Mouse (Mus musculus): ENCODE results near the gene Mlxipl. TPM values are rescaled to one million over a fixed set of nuclear protein-coding genes. Genes with fewer than 3 reads are reported as not detected.
A peak's percentile ranks its signal among the peaks of the same experiment; 100 is the strongest.

The Mlxipl gene
- polyA plus RNA-seq, 1 experiment, result 6.0 TPM

- DNase-seq (ENCODE audit: extremely low spot score in 1 of 2, low spot score in 1 of 2), result peak in 1 of 2 experiments; percentile 35
Measured at GRCm38 (mm10) chr5:135134534-135134933, 44.8 kb downstream of the Mlxipl start.

GRCm38 (mm10) chr5:135139881-135140280 is 50.2 kb downstream of the Mlxipl start:
- no peak for DNase-seq (ENCODE audit: extremely low spot score in 1 of 2, low spot score in 1 of 2)

- DNase-seq (ENCODE audit: extremely low spot score in 1 of 2, low spot score in 1 of 2), result no peak
Measured at GRCm38 (mm10) chr5:135144469-135144868, 54.8 kb downstream of the Mlxipl start.

- DNase-seq (ENCODE audit: extremely low spot score in 1 of 2, low spot score in 1 of 2), result no peak
Measured at GRCm38 (mm10) chr5:135145532-135145931, 55.8 kb downstream of the Mlxipl start.

GRCm38 (mm10) chr5:135145955-135146354 is 56.3 kb downstream of the Mlxipl start:
- DNase-seq (ENCODE audit: extremely low spot score in 1 of 2, low spot score in 1 of 2), result no peak

GRCm38 (mm10) chr5:135148715-135149052 is 59.0 kb downstream of the Mlxipl start:
- DNase-seq (ENCODE audit: extremely low spot score in 1 of 2, low spot score in 1 of 2), result no peak

- peak; percentile 96 to 97 for DNase-seq (ENCODE audit: extremely low spot score in 1 of 2, low spot score in 1 of 2)
Measured at GRCm38 (mm10) chr5:135149053-135149819, 59.5 kb downstream of the Mlxipl start, which contains the start of gene Tbl2. Gene Tbl2, plus strand, starts transcription at chr5:135149657.

GRCm38 (mm10) chr5:135149820-135150178 is 60.1 kb downstream of the Mlxipl start:
- DNase-seq (ENCODE audit: extremely low spot score in 1 of 2, low spot score in 1 of 2), result no peak

- no peak for DNase-seq (ENCODE audit: extremely low spot score in 1 of 2, low spot score in 1 of 2)
Measured at GRCm38 (mm10) chr5:135156496-135156895, 66.8 kb downstream of the Mlxipl start.

- DNase-seq (ENCODE audit: extremely low spot score in 1 of 2, low spot score in 1 of 2), result peak in 1 of 2 experiments; percentile 62
Measured at GRCm38 (mm10) chr5:135161221-135161620, 71.5 kb downstream of the Mlxipl start.

- DNase-seq (ENCODE audit: extremely low spot score in 1 of 2, low spot score in 1 of 2), result no peak
Measured at GRCm38 (mm10) chr5:135161650-135162049, 72.0 kb downstream of the Mlxipl start.

GRCm38 (mm10) chr5:135162361-135162760 is 72.7 kb downstream of the Mlxipl start:
- no peak for DNase-seq (ENCODE audit: extremely low spot score in 1 of 2, low spot score in 1 of 2)

GRCm38 (mm10) chr5:135162821-135163220 is 73.1 kb downstream of the Mlxipl start:
- no peak for DNase-seq (ENCODE audit: extremely low spot score in 1 of 2, low spot score in 1 of 2)

- DNase-seq (ENCODE audit: extremely low spot score in 1 of 2, low spot score in 1 of 2), result no peak
Measured at GRCm38 (mm10) chr5:135166909-135167308, 77.2 kb downstream of the Mlxipl start.

- no peak for DNase-seq (ENCODE audit: extremely low spot score in 1 of 2, low spot score in 1 of 2)
Measured at GRCm38 (mm10) chr5:135167469-135167868, 77.8 kb downstream of the Mlxipl start.

- peak; percentile 97 to 98 for DNase-seq (ENCODE audit: extremely low spot score in 1 of 2, low spot score in 1 of 2)
Measured at GRCm38 (mm10) chr5:135168063-135169062, 78.7 kb downstream of the Mlxipl start, which contains the start of gene Bcl7b. Gene Bcl7b, plus strand, starts transcription at chr5:135168283.

GRCm38 (mm10) chr5:135169479-135169878 is 79.8 kb downstream of the Mlxipl start:
- no peak for DNase-seq (ENCODE audit: extremely low spot score in 1 of 2, low spot score in 1 of 2)

GRCm38 (mm10) chr5:135171688-135172220 is 82.1 kb downstream of the Mlxipl start:
- no peak for DNase-seq (ENCODE audit: extremely low spot score in 1 of 2, low spot score in 1 of 2)

GRCm38 (mm10) chr5:135172986-135173385 is 83.3 kb downstream of the Mlxipl start:
- no peak for DNase-seq (ENCODE audit: extremely low spot score in 1 of 2, low spot score in 1 of 2)

GRCm38 (mm10) chr5:135175086-135175485 is 85.4 kb downstream of the Mlxipl start:
- DNase-seq (ENCODE audit: extremely low spot score in 1 of 2, low spot score in 1 of 2), result no peak

GRCm38 (mm10) chr5:135178523-135178922 is 88.8 kb downstream of the Mlxipl start:
- DNase-seq (ENCODE audit: extremely low spot score in 1 of 2, low spot score in 1 of 2), result no peak

All from frontal cortex, adult 2 months (tissue).